Mouse (Mus musculus): ENCODE data around the gene Ecel1. TPM values are rescaled to one million over a fixed set of nuclear protein-coding genes. Genes with fewer than 3 reads are reported as not detected.

Gene Ecel1
- polyA plus RNA-seq, 1 experiment from 2014 or later: not detected

DNA sequence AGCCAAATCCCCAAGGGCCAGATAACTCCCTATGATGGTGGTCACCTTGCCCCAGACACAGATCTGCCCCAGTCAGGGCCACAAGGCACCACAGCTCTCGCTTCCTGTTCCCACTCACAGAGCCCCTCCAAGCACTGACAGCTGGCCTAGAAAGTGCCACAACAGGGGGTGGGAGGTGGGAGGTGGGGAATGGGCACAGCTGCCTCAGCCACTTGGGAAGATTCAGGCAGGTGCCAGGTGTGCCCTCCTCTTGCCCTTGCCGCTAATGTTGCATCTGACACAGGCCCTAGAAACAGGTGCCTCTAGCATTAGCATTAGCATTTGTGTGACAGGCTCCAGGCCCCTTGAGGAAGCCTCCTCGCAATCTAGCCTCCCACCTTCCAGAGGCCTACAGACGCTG lies 14.8 kb downstream of the Ecel1 start:
- ATAC-seq (replicated peaks; ENCODE audit: insufficient number of reproducible peaks, low FRiP score, low TSS enrichment): no peak
- Histone ChIP-seq H3K9me3 (replicated peaks; ENCODE audit: control insufficient read depth, low read length) (no peaks in the 10 kb centered on the region), H3K9ac (ENCODE audit: low read depth, low read length) (no peak overlapping the region), H3K4me2 (no peak overlapping the region), H3K36me3 (ENCODE audit: control insufficient read depth, insufficient read depth, low read length) (no peaks in the 10 kb centered on the region), H3K4me1 (ENCODE audit: control insufficient read depth, insufficient read depth, low read length) (no peaks in the 10 kb centered on the region), H3K4me3 (ENCODE audit: low read depth, low read length) (no peak overlapping the region), H3K27ac (ENCODE audit: low read depth, low read length) (no peak overlapping the region), H3K27me3 (ENCODE audit: control insufficient read depth, insufficient read depth, low read length) (peaks cover 12% of the 10 kb centered on the region; the same call in 1 of the 2 replicates)
- 81% methylated on average over 4 of the region's 4 CpGs for WGBS (ENCODE audit: insufficient replicate concordance)

DNA sequence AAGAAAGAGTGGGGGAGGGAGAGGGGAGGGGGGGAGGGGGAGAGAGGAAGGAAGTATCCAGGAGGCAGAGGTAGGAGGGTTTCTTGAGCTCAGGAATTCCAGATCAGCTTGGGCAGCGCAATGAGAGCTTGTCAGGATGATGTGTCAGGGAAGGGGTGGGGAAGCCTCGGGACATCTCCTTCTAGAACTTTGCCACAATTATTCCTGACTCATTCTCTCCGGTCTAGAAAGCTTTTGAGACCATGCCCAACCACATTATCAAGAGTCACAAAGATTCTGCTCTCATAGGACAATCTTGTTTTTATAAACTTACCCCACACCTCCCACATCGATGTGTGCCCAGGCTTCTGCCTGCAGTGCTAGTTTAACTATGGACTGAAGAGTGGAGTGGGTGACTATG lies 24.5 kb downstream of the Ecel1 start:
- WGBS (ENCODE audit: insufficient replicate concordance): 88% methylated on average over 4 of the region's 4 CpGs
- Histone ChIP-seq H3K4me3 (ENCODE audit: low read depth, low read length) (no peak overlapping the region), H3K36me3 (ENCODE audit: control insufficient read depth, insufficient read depth, low read length) (no peaks in the 10 kb centered on the region), H3K4me2 (no peak overlapping the region), H3K27ac (ENCODE audit: low read depth, low read length) (no peak overlapping the region), H3K9ac (ENCODE audit: low read depth, low read length) (no peak overlapping the region), H3K4me1 (ENCODE audit: control insufficient read depth, insufficient read depth, low read length) (0 out of 2 replicates have a peak, but pooled peaks cover 2% of the 10 kb centered on the region), H3K27me3 (ENCODE audit: control insufficient read depth, insufficient read depth, low read length) (peaks cover 27% of the 10 kb centered on the region), H3K9me3 (replicated peaks; ENCODE audit: control insufficient read depth, low read length) (no peaks in the 10 kb centered on the region)
- no peak for ATAC-seq (replicated peaks; ENCODE audit: insufficient number of reproducible peaks, low FRiP score, low TSS enrichment)

GRCm38 (mm10) chr1:87127206-87128030 lies 28.9 kb downstream of the Ecel1 start:
- H3K9me3 ChIP-seq (replicated peaks; ENCODE audit: control insufficient read depth, low read length): no peaks in the 10 kb centered on the region
- no peak overlapping the region for H3K27ac ChIP-seq (ENCODE audit: low read depth, low read length)
- H3K27me3 ChIP-seq (ENCODE audit: control insufficient read depth, insufficient read depth, low read length): peaks cover 40% of the 10 kb centered on the region
- peak overlapping the region; percentile 22; the same call in 1 of the 2 replicates for H3K4me3 ChIP-seq (ENCODE audit: low read depth, low read length)
- WGBS (ENCODE audit: insufficient replicate concordance): 9% methylated on average over 43 of the region's 43 CpGs
- peak overlapping the region; percentile 50 for H3K4me2 ChIP-seq
- 0 out of 2 replicates have a peak, but pooled peaks cover 2% of the 10 kb centered on the region for H3K4me1 ChIP-seq (ENCODE audit: control insufficient read depth, insufficient read depth, low read length)
- H3K36me3 ChIP-seq (ENCODE audit: control insufficient read depth, insufficient read depth, low read length): no peaks in the 10 kb centered on the region
- ATAC-seq (replicated peaks; ENCODE audit: insufficient number of reproducible peaks, low FRiP score, low TSS enrichment): no peak
- H3K9ac ChIP-seq (ENCODE audit: low read depth, low read length): no peak overlapping the region

DNA sequence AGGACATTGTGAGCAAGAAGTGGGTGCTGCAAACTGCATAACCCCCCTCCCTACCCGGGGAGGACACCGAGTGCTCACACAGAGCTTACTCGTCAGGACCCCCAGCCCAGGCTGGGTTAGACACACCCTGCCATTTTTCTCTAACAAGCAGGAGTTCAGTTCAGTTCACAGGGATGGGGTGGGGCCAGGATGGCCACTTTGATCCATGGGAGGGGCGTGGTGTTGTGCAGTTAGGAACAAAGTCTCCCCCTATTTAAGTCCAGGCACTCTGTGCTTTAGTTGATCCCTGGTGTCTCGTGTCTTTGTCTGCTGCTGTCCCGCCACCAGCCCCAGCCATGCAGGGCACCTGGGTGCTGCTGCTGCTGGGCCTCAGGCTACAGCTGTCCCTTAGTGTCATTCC lies 31.6 kb downstream of the Ecel1 start, which contains the start of gene Akp3:
Akp3 (plus strand) TSS at position 301 of the 400 bp plus-strand sequence.
- Histone ChIP-seq H3K9ac (ENCODE audit: low read depth, low read length) (no peak within 1 kb of the TSS), H3K4me3 (ENCODE audit: low read depth, low read length) (no peak within 1 kb of the TSS), H3K27me3 (ENCODE audit: control insufficient read depth, insufficient read depth, low read length) (peaks cover 40% of the 10 kb centered on the region), H3K9me3 (replicated peaks; ENCODE audit: control insufficient read depth, low read length) (no peaks in the 10 kb centered on the region), H3K4me1 (ENCODE audit: control insufficient read depth, insufficient read depth, low read length) (0 out of 2 replicates have a peak, but pooled peaks cover 2% of the 10 kb centered on the region), H3K27ac (ENCODE audit: low read depth, low read length) (no peak within 1 kb of the TSS), H3K4me2 (no peak within 1 kb of the TSS), H3K36me3 (ENCODE audit: control insufficient read depth, insufficient read depth, low read length) (no peaks in the 10 kb centered on the region)
- WGBS (ENCODE audit: insufficient replicate concordance): 80% methylated on average over 6 of the region's 6 CpGs
- ATAC-seq (replicated peaks; ENCODE audit: insufficient number of reproducible peaks, low FRiP score, low TSS enrichment): no peak

DNA sequence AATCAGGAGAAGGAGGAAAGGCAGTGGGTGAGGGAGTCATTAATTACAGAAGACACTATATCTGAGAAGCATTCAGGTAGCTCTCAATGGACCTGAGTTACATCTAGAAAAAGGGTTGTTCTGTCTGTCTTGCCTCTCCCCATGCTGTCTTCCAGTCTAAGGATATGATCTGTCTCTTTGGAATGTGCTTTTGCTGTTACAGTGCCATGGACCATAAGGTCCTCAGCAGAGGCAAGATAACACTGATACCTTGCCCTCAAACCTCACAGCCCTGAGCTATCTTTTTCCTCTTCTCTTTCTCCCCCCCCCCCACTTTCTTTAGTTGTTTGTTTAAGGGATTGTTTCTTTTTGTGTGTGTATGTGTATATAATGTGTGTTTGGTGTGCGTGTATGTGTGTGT lies 41.5 kb downstream of the Ecel1 start:
- Histone ChIP-seq H3K4me2 (no peak overlapping the region), H3K9me3 (replicated peaks; ENCODE audit: control insufficient read depth, low read length) (no peaks in the 10 kb centered on the region), H3K27me3 (ENCODE audit: control insufficient read depth, insufficient read depth, low read length) (no peaks in the 10 kb centered on the region), H3K4me3 (ENCODE audit: low read depth, low read length) (no peak overlapping the region), H3K9ac (ENCODE audit: low read depth, low read length) (no peak overlapping the region), H3K27ac (ENCODE audit: low read depth, low read length) (no peak overlapping the region), H3K4me1 (ENCODE audit: control insufficient read depth, insufficient read depth, low read length) (no peaks in the 10 kb centered on the region), H3K36me3 (ENCODE audit: control insufficient read depth, insufficient read depth, low read length) (no peaks in the 10 kb centered on the region)
- no peak for ATAC-seq (replicated peaks; ENCODE audit: insufficient number of reproducible peaks, low FRiP score, low TSS enrichment)
- 66% methylated on average over 1 of the region's 1 CpGs for WGBS (ENCODE audit: insufficient replicate concordance)

DNA sequence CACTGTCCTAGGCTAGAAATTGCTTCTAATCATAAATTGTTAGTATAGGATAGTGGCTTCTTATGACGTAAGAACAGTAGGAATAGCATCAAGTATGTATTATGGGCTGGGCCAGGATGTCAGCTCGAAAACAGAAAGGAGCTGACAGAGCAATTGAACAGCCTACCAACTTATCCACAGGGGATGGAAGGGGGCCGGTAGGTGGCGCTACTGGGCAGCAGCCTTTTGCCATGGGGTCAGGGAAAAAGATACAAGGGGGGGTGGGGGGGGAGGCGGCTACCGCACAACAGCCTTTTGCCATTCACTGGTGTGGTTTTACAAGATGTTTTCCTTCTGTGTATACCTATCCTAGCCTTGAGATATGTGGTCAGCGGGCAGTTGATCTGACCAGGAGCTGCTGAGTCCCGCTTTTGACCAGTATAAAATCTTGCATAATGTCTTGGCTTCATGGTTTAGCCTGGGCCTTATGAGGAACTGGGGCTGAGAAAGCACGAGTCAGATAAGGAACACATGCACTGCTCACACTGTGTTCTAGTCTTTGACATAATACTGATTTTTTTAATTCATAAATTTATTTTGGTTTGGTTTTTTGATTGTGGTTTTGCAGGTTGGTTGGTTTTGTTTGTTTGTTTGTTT lies 44.5 kb downstream of the Ecel1 start:
- Histone ChIP-seq H3K9me3 (replicated peaks; ENCODE audit: control insufficient read depth, low read length) (no peaks in the 10 kb centered on the region), H3K36me3 (ENCODE audit: control insufficient read depth, insufficient read depth, low read length) (no peaks in the 10 kb centered on the region), H3K4me3 (ENCODE audit: low read depth, low read length) (no peak overlapping the region), H3K4me1 (ENCODE audit: control insufficient read depth, insufficient read depth, low read length) (no peaks in the 10 kb centered on the region), H3K4me2 (no peak overlapping the region), H3K9ac (ENCODE audit: low read depth, low read length) (no peak overlapping the region), H3K27me3 (ENCODE audit: control insufficient read depth, insufficient read depth, low read length) (no peaks in the 10 kb centered on the region), H3K27ac (ENCODE audit: low read depth, low read length) (no peak overlapping the region)
- WGBS (ENCODE audit: insufficient replicate concordance): 36% methylated on average over 9 of the region's 9 CpGs
- no peak for ATAC-seq (replicated peaks; ENCODE audit: insufficient number of reproducible peaks, low FRiP score, low TSS enrichment)

GRCm38 (mm10) chr1:87108564-87108963 lies 47.8 kb downstream of the Ecel1 start:
- Histone ChIP-seq H3K9ac (ENCODE audit: low read depth, low read length) (no peak overlapping the region), H3K4me2 (no peak overlapping the region), H3K27me3 (ENCODE audit: control insufficient read depth, insufficient read depth, low read length) (no peaks in the 10 kb centered on the region), H3K36me3 (ENCODE audit: control insufficient read depth, insufficient read depth, low read length) (no peaks in the 10 kb centered on the region), H3K9me3 (replicated peaks; ENCODE audit: control insufficient read depth, low read length) (no peaks in the 10 kb centered on the region), H3K4me1 (ENCODE audit: control insufficient read depth, insufficient read depth, low read length) (no peaks in the 10 kb centered on the region), H3K4me3 (ENCODE audit: low read depth, low read length) (no peak overlapping the region), H3K27ac (ENCODE audit: low read depth, low read length) (no peak overlapping the region)
- no peak for ATAC-seq (replicated peaks; ENCODE audit: insufficient number of reproducible peaks, low FRiP score, low TSS enrichment)
- 78% methylated on average over 4 of the region's 4 CpGs for WGBS (ENCODE audit: insufficient replicate concordance)

GRCm38 (mm10) chr1:87106536-87106935 lies 49.8 kb downstream of the Ecel1 start:
- WGBS (ENCODE audit: insufficient replicate concordance): 72% methylated on average over 8 of the region's 8 CpGs
- Histone ChIP-seq H3K4me2 (no peak overlapping the region), H3K27me3 (ENCODE audit: control insufficient read depth, insufficient read depth, low read length) (no peaks in the 10 kb centered on the region), H3K9me3 (replicated peaks; ENCODE audit: control insufficient read depth, low read length) (no peaks in the 10 kb centered on the region), H3K27ac (ENCODE audit: low read depth, low read length) (no peak overlapping the region), H3K36me3 (ENCODE audit: control insufficient read depth, insufficient read depth, low read length) (no peaks in the 10 kb centered on the region), H3K9ac (ENCODE audit: low read depth, low read length) (no peak overlapping the region), H3K4me1 (ENCODE audit: control insufficient read depth, insufficient read depth, low read length) (no peaks in the 10 kb centered on the region), H3K4me3 (ENCODE audit: low read depth, low read length) (no peak overlapping the region)
- ATAC-seq (replicated peaks; ENCODE audit: insufficient number of reproducible peaks, low FRiP score, low TSS enrichment): no peak
